Mouse (Mus musculus): ENCODE measurements around the gene Pde4a.

DNA sequence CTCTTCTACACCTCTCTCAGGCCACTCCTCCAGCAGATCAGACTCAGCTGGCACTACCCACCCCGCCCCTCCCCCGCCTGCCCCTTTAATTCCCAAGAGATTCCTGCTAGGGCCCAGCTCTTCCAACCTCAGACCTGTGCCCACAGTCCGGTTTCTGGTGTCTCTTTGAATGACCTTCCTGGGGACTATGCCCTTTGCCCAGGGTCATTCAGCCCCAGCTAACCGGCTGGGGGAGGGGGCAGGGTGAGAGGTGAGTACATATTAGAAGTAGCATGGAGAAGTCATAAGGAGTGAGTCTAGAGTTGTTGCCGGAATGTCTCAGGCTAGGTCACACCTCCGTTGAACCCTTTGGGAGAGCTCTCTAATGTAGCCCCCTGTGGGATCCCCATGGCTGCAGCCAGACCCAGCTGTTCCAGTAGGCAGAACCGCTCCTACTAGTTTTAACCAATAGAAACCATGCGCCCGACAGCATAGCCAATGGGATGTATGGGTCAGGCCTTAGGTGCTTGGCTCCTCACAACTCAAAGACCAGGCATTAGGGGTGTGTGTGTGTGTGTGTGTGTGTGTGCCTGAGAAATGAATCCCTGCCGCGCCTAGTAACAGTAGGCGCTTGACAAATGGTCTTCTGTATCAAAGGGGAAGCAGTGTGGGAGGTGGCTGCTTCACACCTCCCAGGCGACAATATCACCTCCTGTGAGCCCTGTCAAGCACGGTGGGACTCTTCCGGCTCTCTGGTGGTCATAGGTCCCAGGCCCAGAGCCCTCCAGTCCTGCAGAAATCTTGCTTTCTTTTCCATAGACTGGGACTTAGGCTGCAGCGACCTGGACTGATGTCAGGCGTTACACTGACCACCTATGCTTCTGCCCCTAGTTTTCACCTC is 84.4 kb downstream of the Pde4a start:
- TF ChIP-seq EP300 (optimal IDR thresholded peaks at IDR 0.05), result no peak
- TF ChIP-seq CTCF (IDR thresholded peaks at IDR 0.05; ENCODE audit: low read depth), result no peak
